Mouse (Mus musculus): ENCODE measurements around the gene Ror2.

DNA sequence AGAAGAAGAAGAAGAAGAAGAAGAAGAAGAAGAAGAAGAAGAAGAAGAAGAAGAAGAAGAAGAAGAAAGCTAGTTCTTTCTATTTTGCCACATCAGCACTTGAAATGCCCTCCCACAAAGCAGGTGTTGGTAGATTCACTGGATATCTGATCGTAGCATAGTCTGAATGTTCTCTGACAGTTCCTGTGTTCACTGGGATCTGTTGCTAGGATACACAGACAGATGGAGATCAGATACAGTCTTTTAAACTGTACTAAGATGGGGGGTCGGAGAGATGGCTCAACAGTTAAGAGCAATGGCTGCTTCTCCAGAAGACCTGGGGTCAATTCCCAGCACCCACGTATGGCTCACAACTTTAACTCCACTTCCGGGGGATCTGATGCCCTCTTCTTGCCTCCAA, 85.8 kb downstream of the Ror2 start:
- TF ChIP-seq CTCF (IDR thresholded peaks at IDR 0.05; ENCODE audit: extremely low read depth, insufficient read length, insufficient replicate concordance, low read depth, low read length) (no peak), POLR2A (IDR thresholded peaks at IDR 0.05; ENCODE audit: low read depth, low read length) (no peak)

Data from small intestine, adult 2 months (tissue).